Mouse (Mus musculus) right cerebral cortex, adult 18-20 months (tissue): ENCODE measurements around the gene Grik1.
A peak's percentile ranks its signal among the peaks of the same experiment; 100 is the strongest.

Experiments used
- DNase-seq: peaks from one replicate; pipeline ENCODE4 v3.0.0; 2022; ENCODE audit warnings: mixed read lengths

The Grik1 gene

DNA sequence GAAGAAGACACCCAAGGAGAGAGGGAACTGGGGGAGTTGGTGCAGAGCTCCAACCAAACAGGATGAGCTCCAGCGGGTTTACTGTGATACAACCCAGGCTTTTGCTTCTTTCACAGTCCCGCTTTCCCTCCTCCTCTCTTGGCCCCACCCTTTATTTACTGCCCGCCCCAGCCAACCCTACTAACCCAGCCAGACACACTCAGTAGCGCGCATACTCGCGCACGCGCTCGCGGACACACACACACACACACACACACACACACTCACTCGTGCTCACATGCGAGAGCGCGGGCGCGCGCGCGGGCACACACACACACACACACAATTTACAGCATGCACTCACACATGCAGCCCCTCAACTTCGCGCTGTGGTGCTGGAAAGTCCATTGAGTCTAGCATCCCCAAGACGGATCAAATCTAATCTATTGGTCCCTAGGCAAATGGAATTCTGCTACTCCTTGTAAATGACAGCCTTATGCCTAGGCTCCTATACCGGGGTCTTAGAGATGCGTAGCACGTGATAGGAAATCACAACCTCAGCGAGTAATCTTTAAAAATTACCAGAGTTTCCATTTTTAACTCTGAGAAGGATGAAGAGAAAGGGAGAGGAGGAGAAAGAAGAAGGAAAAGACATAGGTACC lies at the start of gene Grik1:
Gene Grik1 (minus strand): TSS at position 134 of the 641 bp plus-strand sequence.
- peak; percentile 21 for DNase-seq

DNA sequence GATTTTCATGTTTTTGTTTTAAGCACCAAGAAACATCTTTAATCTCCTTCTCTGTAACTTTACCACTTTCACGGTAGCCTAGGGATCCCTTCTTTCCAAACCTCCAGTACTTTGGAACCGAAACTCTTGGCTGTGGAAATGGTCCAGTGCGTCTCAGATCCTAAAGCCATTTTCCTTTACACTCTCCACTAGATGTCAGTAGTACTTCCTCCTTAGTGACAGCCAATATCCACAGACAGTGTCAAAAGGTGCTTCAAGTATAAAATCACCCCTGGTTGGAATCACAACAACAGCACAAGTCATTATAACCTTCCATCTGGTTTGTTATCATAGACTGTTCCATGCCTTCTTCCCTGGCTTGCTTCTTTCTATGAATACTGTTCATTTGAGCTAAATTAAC lies 4.1 kb upstream of the Grik1 start:
- no peak for DNase-seq

DNA sequence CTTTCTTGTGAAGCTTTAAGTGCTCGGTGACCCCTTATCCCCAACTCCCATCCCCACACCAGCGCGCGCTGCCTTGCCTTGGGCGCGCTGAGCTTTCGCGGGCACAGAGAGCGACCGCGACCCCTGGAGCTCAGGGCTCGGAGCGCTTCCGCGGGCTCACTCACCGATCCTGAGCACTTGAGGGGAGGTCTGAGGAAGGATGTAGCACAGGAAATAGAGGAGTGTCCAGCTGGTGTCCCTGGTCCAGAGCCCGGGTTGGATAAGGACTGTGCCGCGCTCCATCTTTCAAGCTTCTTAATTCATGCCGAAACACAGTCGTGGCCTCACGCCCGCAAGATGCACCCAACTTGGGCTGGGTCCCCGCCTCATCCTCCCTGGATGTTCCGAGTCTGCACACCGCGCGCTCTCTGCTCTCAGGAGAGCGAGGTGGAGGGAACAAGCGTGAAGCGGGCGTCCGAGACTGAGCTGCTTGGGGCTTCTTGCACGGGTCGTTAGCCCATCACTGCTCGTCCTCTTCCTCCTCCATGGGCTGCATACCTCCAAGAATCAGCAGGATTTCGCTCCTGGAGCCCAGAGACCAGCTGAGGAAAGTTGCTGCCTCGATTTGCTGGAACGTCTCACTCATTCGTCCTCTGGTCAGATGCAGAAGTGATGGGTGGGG lies 514 bp downstream of the Grik1 start:
- peak; percentile 5 for DNase-seq

DNA sequence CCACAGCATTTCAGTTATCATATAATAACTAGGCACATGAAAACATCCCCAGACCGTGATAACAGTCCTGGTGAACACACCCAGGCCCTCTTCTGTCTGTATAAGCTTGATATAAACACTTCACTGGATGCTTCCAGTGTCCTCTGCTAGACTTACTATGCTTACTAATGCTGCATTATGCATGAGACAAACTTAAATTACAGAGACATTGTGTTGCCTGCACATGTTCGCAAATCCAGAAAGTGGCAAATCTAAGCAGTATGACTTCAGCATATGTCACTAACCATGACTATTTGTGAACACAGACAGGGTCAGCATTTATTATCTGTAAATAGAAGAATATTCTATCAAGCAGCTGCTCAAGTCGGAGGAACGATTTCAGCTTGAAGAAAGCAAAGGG lies 31.7 kb downstream of the Grik1 start:
- no peak for DNase-seq

DNA sequence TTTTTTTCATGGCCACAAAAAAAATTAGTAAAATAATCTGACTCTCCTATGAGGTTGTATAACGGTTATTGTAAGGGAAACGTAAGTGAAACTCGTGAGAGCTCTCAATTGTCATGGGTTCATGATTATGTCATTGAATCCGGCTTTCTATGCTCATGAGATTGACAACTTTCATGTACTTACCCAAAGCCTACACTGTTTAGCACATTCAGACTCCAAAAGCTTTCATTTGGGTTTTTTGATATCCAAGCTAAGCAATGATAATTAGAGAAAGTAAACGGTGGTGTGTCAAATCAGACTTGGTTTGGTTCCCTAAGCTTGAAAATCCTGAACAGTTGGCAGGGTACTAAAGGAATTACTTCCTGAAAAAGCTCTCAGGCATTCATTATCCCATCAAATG lies 33.0 kb downstream of the Grik1 start:
- DNase-seq = no peak

DNA sequence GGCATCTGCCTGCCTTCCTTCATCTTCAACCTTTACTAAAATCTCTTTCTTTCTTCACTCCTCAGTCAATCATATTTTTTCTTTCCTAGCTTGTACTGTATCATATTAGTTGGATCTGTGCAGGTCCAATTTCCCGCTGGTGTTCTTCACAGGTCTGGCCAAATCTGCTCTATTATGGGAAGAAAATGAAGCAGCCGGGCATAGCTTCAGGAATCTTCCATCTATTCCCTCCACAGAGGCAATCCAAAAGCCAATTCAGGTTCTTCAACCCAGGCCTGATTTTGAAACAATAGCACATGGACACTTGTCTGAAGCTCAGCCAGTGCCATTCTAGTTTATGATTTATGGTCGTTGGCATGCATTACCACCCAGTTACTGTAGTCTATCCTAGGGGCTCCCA lies 34.0 kb downstream of the Grik1 start:
- no peak for DNase-seq

DNA sequence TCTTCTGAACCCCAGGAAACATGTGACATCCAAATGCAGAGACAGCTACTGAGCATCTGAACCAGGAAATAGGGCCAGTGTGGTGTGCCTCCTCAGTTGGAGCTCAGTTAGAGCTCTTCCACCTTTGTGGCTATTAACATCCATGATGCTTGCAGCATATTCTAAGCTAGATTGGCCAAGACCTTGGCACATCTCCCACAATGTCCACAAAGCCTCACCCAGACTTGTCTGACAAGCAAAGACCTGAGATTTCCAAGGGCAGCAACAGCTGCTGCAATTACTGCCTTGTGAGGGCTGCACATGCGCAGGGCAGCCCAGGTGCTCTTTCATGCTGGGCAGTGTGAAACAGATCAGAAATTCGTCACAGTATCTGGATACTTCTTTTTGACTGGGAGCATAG lies 37.4 kb downstream of the Grik1 start:
- no peak for DNase-seq

DNA sequence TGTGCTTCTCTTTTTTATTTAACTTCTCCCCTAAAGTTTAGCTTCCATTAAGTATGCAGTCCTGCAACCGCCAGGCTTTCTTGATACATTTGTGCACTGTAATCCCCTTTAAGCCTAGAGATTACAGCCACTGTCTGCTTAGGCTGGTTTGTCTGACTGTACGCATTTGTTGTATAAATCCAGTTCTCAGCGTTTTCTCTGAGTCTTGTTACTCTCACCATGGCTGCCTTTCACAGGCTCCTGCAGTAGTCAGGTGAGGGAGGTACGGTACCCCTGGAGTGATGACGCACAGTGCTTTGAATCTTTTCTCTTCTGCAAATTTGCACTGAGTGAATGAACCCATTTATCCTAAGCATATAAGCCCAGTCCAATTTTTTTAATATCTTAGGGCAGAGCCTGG lies 39.0 kb downstream of the Grik1 start:
- no peak for DNase-seq

DNA sequence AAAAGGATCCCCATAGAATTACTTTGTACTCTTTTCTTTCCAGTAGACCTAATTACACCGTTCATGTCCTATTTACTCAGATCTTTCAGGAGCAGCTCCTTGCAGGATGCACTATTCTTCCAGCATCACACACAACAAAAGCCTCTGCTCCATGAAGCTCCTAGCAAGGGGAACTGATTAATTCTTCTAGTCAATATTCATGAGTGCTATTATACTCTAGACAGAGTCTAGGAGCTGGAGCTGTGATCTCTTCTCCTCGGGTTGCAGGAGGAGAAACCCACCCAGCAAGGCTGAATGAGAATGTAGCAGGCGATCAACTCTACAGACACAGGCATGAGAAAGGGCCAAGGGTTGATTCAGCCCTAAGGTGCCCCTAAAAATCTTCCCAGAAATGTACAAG lies 40.2 kb downstream of the Grik1 start:
- DNase-seq = no peak

DNA sequence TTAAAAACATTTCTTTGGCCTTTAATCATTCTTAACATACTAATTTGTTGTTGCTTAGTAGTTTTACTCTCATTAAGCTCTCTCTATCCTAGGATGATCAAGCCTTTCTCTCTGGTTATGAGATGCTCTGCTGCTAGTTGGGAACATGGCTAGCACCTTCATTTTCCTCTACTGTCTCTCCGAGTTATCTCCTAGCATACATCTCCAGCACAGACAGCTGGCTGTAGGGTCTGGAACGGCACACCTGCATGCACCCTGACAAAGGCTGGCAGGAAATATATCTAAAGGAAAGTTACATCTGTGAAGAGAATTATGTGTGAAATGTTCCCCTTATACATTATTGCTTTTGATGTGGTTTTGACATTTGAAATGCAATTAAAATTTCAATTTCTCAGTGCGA lies 42.5 kb downstream of the Grik1 start:
- DNase-seq = no peak

DNA sequence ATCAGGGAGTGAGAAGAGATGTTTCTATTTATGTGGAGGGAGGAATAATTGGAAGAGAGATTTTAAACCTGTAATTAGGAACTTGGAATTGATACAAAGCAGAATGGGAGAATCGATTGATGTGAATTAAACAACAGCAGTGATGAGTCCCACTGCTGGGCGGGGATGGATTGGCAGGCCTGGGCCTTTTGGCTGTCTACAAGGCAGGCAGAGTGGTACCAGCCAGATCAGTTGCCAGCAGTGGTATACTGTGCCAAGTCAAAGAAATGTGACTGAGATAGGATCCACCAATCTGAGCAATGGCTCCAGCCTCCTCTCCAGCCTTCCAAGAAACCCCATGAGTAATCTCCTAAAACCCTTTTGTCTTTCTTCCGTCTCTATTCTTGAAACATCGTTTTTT lies 45.4 kb downstream of the Grik1 start:
- DNase-seq = no peak

DNA sequence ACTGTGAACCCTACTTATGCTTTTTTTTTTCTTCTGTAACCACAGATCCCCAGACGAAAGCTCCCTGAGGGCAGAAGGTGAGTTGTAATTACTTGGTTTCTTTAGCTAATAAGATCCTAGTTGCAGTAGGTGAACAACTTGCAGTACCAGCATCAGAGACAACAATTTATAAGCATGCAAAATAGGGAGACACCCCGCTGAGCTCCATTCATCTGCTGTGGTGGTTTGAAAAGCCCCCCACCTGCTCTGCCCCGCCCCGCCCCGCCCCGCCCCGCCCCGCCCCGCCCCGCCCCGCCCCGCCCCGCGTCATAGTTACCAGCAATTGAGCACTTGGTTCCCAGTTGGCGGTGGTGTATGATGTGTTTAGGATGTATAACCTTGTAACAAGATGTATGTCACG lies 64.4 kb downstream of the Grik1 start:
- DNase-seq = no peak

DNA sequence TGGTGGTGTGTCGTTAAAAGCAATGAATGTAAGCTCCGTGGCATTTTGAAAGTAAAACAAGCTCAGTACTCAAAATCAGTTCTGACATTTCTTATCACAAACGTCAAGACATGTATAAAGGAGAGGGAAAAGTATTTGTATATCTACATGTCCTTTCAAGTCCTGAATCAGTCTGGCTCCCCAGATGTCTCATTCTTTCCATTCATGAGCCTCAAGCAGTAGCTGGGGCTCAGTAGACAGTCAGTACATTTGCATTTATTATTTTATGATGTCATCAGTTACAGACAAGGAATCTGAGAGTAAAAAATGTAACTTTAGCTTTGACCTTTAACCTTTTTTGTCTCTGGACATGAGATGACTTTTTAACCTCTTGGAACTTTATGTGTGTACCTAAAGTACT lies 68.1 kb downstream of the Grik1 start:
- DNase-seq = no peak

DNA sequence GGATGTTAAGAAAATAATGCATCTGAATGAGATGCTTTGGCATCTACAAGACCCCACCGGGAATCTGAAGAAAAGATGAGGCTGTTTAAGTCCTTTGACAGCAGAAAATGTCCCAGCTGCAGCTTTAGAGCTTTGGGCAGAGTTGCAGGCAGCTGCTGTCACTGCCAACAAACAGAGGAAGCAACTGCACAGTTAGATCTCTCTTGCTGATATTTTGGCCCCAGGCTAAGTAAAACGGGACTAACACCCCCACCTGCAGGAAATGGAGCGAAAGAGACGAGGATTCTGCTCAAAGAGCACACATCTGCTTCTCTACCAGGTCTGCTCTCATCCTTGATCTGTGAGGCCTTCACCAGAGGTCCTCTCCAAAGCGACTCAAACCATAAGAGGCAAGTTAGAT lies 77.5 kb downstream of the Grik1 start:
- no peak for DNase-seq

DNA sequence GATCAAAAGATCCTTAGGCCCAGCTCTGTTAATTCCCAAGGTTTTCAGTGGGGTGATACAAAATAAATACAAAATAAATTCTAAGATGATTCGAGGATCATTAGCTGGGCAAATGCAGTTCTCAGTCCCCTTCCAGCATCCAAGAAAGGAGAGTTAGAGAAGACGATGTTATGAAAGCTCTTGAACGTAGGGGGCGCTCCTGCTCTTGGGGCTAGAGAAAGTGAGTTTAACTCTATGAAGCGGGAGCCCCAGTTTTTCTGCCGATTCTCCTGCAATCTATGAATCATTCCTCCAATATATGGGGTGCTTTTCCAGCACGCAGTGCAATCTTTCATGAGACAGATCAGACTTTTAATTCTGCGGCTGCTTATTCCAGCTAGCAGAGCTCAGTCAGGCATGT lies 78.2 kb downstream of the Grik1 start:
- DNase-seq = no peak

DNA sequence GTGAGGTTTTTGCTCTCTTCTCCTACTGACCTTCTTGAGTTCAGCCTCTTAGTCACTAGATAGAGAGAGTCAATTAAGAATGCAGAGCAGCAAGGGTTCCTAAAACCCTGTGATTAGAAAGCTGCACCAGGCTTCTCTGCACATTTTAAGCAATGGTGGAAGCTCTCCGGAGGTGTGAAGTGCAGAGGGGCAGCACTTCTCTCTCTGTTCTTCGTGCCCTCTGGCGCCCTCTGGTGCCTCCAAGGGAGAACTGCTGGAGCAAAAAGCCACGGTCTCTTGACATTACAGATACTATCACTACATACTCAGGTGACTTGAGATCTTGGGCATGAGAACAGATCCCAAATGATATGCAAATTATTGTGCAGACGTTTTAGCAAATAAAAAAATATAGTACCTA lies 85.7 kb downstream of the Grik1 start:
- DNase-seq = peak; percentile 70

DNA sequence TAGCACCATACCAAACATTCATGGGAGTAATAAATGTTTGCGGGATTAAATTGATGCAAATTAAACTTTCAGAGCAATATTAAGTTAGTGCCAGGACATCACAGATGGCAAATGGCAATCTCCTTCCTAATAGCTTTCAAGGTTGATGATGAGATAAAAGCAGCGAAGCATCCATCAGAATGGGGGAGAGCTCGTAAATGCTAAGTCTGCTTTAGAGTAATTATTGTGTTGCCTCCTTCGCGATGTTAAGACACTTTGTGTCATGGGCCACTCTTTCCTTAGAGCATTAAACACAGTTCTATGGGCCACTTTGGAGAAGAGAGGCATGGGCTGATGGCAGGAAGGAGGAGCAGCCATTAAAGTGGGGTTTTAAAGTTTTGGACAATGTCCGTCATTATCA lies 86.1 kb downstream of the Grik1 start:
- DNase-seq = no peak

DNA sequence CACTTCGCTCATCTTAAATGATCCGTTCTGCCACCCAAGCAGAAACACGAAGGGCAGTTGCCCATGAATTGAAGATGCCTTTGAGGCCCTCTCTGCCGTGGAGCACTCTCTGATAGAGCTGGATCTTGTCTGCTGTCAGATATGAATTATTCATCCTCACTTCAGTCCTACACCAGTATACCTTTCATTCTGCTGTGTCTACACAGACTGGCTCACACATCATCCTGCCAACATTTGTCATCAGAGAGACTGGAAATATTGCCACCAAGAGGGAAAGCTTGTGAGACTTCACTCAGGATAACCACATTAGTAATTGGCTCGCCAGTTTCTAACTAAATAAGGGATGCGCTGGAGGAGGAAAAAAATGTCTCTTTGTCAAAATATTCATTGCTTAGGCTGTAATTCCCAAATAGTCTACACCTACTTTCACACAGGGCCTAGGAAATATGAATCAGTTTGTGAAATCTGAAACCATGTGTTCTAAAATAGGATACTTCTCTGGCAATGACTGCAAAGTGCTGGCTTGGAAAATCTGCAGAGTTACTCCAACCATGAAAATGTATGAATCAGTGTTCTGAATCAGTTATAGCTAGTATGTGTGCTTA lies 102.5 kb downstream of the Grik1 start:
- DNase-seq = peak; percentile 23

DNA sequence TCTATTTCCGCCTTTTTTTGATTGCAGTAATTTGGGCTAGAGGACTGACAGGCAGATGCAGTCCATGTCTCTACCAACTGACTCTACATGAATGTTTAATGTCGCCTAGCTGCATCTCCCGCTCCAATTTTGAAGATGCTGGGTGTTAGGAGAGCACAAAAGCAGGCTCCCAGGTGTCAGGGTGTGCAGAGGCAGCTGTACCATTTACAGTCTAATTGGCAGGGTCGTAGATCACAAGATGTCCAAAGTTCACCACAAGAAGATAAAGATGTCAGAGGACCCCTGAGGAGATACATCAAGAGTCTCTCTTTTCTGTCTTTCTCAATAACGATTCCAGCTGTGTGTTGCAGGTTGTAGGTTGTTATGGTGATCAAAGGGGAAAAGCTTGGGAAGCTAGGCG lies 111.3 kb downstream of the Grik1 start:
- no peak for DNase-seq

DNA sequence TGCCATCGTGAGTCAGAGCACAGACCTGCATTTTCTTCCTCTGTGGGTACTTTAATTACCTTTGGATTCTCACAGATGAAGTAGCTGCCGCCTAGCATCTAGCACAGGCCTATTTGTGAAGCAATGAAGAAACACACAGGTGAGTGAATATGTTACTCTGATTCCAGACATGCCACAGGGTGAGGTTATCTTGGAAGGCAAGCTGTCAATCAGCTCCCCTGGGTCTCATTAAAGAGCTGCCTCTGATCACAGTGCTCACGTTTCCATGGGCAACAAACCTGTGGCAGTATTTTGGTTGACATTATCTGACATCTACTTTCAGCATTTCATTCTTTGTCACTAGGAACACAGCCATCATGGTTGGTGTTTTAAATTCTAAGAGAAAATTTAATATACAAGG lies 112.7 kb downstream of the Grik1 start:
- no peak for DNase-seq

DNA sequence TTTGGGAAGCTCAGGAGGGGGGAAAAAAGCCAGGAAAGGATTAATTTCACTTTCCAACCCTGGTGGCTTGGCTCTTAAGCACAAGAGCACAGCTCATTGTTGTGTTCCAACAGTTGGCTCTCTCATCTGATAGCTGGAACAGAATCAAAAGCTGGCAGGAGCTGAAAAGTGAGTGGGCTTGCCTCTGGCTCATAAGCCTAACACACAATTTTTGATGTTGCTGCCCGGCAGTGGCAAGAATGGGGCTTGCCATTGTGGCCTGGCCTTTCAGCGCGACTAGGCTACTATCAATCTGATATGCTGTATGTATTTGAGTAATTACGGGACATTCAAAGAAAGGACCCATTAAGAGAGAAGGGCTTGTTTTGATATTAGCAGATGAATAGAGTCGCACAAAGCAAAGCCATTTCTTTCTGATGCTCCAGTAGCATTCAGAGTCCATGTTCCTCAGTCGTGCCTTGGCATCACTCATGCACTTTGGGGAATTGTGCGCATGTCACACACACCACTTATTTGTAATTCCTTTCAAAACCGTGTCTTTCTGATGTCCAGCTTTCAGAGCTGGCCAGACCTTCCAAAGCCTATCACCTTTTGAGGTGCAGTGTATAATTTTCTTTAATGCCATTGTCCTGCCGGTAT lies 115.9 kb downstream of the Grik1 start:
- peak; percentile 42 for DNase-seq

DNA sequence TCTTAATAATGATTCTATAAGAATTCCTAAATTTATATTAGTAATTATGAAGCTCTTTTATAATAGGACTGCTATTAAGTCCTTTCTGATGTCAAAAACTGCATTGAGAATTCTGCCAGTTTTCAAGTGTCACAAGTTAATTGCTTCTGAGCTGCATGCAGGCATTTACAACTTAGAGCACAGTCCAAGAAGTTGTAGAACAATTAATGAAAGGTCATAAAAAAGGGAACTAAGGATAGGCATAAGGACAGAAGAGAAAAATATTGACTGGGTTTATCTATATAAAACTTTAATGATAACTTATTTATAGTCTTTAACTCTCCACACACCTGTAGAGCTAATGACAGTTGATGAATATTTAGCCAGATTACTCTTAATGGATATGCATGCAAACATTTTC lies 123.5 kb downstream of the Grik1 start:
- no peak for DNase-seq

DNA sequence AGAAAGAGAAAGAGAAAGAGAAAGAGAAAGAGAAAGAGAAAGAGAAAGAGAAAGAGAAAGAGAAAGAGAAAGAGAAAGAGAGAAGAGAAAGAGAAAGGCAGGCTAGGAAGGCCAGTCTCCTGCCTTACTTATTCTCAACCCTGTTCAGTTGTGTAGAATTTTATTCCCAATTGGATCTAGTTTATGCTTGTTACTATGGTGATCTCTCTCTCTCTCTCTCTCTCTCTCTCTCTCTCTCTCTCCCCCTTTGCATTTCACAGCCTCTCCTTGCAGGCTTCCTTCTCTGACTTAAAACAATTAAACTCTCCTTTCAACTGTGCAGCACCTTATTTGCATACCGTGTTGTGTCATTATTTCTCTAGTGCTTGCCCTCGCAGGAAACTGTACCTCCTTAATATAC lies 147.5 kb downstream of the Grik1 start:
- DNase-seq = no peak

DNA sequence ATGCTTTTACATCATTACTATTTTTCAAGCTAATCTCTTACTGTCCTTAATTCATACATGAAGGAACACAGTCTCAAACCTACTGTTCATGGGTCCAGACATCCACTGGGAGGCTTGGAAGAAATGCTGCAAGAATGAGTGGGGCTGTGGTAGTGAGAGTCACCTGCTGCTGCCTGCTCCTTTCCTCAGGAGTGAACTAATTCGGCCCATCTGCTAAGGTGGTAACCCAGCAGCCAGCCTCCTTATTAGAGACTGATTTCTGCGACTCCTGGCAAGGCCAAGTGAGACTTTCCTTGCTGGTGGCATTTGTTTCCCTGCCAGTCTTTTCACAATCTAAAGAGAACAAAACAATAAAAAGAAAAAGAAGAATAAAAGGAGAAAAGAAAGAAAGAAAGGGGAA lies 147.9 kb downstream of the Grik1 start:
- DNase-seq = no peak
